Mouse (Mus musculus) testis, adult 2 months (tissue): ENCODE measurements around the gene Osbpl2. TPM values are rescaled to one million over a fixed set of nuclear protein-coding genes. Genes with fewer than 3 reads are reported as not detected.

ENCODE experiments used
- H3K27ac ChIP-seq: fragments of 200-500 bp; 2 replicates; pipeline ENCODE4 v1.5.1; 2012; ENCODE audit warnings: low read depth, low read length; ENCODE audit not compliant: control insufficient read depth, insufficient read depth
- H3K27me3 ChIP-seq: fragments of 200-500 bp; 2 replicates; pipeline ENCODE4 v1.6.1; 2012; ENCODE audit warnings: mild to moderate bottlenecking, low read length, moderate library complexity; ENCODE audit not compliant: control insufficient read depth, insufficient read depth
- H3K36me3 ChIP-seq: fragments of 200-500 bp; 2 replicates; pipeline ENCODE4 v1.6.1; 2012; ENCODE audit warnings: mild to moderate bottlenecking, low read length; ENCODE audit not compliant: control insufficient read depth, insufficient read depth
- H3K4me1 ChIP-seq: fragments of 200-500 bp; 2 replicates; pipeline ENCODE4 v1.6.1; 2012; ENCODE audit warnings: low read length; ENCODE audit not compliant: control insufficient read depth, insufficient read depth
- H3K4me3 ChIP-seq: fragments of 200-500 bp; 2 replicates; pipeline ENCODE4 v1.5.1; 2012; ENCODE audit warnings: low read depth, mild to moderate bottlenecking, low read length, moderate library complexity, mixed read lengths; ENCODE audit not compliant: control insufficient read depth
- CTCF ChIP-seq: fragments of 200-500 bp; IDR thresholded peaks from 2 replicates; pipeline ENCODE4 v1.5.1; 2012; ENCODE audit warnings: low read depth, mild to moderate bottlenecking, inconsistent platforms, low read length, moderate library complexity; ENCODE audit not compliant: control insufficient read depth, insufficient read depth, insufficient replicate concordance
- POLR2A ChIP-seq: fragments of 200-500 bp; IDR thresholded peaks from 2 replicates; pipeline ENCODE4 v1.6.1; 2012; ENCODE audit warnings: low read depth, mild to moderate bottlenecking, inconsistent platforms, low read length, moderate library complexity; ENCODE audit not compliant: control insufficient read depth
- polyA plus RNA-seq: library from polyadenylated mRNA; depleted of rRNA; stranded (reverse); fragments of >200 nt; gene quantifications from 2 replicates; pipeline ENCODE4 v1.2.3, GENCODE M21; 2012; rRNA removed

The Osbpl2 gene
- polyA plus RNA-seq, result 16.0 and 18.5 TPM in 2 replicates

GRCm38 (mm10) chr2:180118661-180119438, at the start of gene Osbpl2:
TSS of gene Osbpl2 (plus strand) at chr2:180119306.
- H3K4me3 ChIP-seq, result peak within 1 kb of the TSS; percentile 89
- TF ChIP-seq POLR2A (peak; percentile 35), CTCF (no peak)
- no peaks in the 10 kb centered on the region for H3K36me3 ChIP-seq
- peak within 1 kb of the TSS; percentile 76 for H3K27ac ChIP-seq
- H3K27me3 ChIP-seq, result no peaks in the 10 kb centered on the region
- H3K4me1 ChIP-seq, result peaks cover 17% of the 10 kb centered on the region

DNA sequence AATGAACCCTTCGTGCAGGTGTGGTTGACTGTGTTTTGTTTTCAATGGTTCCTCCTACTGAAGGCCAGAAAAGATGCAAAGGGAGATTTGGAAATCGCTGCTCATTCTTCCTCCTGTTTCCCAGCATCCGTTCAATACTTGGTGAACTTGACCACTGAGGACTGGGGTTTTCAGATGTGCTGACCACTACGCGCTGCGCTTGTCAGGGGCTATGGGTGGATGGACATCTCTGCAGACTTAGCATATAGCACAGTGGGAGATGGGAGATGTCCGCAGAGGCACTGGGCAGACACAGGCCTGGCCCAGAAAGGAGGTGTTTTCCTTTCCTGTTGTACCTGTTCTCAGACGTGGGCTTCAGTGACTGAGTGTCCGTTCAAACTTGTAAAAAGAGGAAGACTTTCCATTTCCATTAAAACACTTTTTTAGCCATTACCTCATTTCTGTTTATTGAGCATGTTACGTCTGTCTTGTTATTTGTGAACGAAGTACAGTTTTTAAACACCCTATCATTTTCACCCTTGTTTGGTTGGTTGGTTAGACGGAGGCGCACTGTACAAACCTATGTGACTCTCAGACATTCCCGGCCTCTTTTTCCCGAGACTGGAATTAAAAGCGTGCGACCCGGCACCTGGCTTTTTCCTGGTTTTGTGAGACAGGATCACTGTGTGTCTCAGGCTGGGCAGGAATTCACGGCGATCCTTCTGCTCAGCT, 49.2 kb upstream of the Osbpl2 start:
- Histone ChIP-seq H3K4me1 (peaks cover 8% of the 10 kb centered on the region), H3K36me3 (no peaks in the 10 kb centered on the region), H3K27me3 (no peaks in the 10 kb centered on the region), H3K4me3 (peak overlapping the region; percentile 95), H3K27ac (peak overlapping the region; percentile 68)
- TF ChIP-seq POLR2A (no peak), CTCF (no peak)

GRCm38 (mm10) chr2:180070481-180071453, 48.3 kb upstream of the Osbpl2 start, which contains the start of gene Mtg2:
TSS of gene Mtg2 (plus strand) at chr2:180070588.
- peak; percentile 91 for TF ChIP-seq POLR2A
- TF ChIP-seq CTCF, result no peak
- Histone ChIP-seq H3K4me1 (peaks cover 8% of the 10 kb centered on the region), H3K27ac (peak within 1 kb of the TSS; percentile 68), H3K27me3 (no peaks in the 10 kb centered on the region), H3K4me3 (peak within 1 kb of the TSS; percentile 95), H3K36me3 (no peaks in the 10 kb centered on the region)

- Histone ChIP-seq H3K27ac (no peak overlapping the region), H3K4me3 (no peak overlapping the region), H3K4me1 (peaks cover 8% of the 10 kb centered on the region), H3K36me3 (no peaks in the 10 kb centered on the region), H3K27me3 (no peaks in the 10 kb centered on the region)
- no peak for TF ChIP-seq CTCF
- no peak for TF ChIP-seq POLR2A
These were observed 47.4 kb upstream of the Osbpl2 start for GRCm38 (mm10) chr2:180071671-180072070.

GRCm38 (mm10) chr2:180072886-180073285, 46.2 kb upstream of the Osbpl2 start:
- Histone ChIP-seq H3K27me3 (no peaks in the 10 kb centered on the region), H3K36me3 (no peaks in the 10 kb centered on the region), H3K27ac (no peak overlapping the region), H3K4me1 (peaks cover 8% of the 10 kb centered on the region), H3K4me3 (no peak overlapping the region)
- TF ChIP-seq POLR2A (no peak), CTCF (no peak)

- TF ChIP-seq CTCF (no peak), POLR2A (no peak)
- Histone ChIP-seq H3K27me3 (no peaks in the 10 kb centered on the region), H3K36me3 (no peaks in the 10 kb centered on the region; the same call in 1 of the 2 replicates), H3K4me1 (no peaks in the 10 kb centered on the region), H3K27ac (no peak overlapping the region), H3K4me3 (no peak overlapping the region)
These were observed 41.5 kb upstream of the Osbpl2 start for GRCm38 (mm10) chr2:180077622-180078021.
